Mouse (Mus musculus): ENCODE data around the gene Akap10.
"Not testable (repeated sequence)": the region's sequence is repeated elsewhere in the genome, so short reads cannot be mapped to it uniquely, and the experiment has no call there.

Gene Akap10

DNA sequence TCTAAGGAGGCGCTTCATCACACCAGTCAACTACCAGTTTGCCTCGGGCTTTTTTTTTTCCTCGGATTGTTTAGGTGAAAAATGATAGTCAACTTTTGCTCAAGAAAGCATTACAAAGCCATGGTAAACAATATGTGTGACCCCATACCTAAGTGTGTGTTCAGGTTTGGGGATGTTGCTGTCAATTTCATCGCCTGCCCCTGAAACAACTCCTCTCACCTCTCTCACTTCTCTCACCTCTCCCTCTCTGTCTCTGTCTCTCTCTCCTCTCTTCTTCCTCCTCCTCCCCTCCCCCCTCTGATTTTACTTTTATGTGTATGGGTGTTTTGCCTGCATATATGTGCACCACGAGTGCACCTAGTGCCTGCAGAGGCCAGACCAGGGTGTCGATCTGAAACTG is 74.5 kb downstream of the Akap10 start:
- TF ChIP-seq NANOG (IDR thresholded peaks at IDR 0.05; ENCODE audit: borderline replicate concordance, low read length) = no peak
- TF ChIP-seq POU5F1 (IDR thresholded peaks at IDR 0.05; ENCODE audit: borderline replicate concordance, low read length) = no peak
- no peak for TF ChIP-seq CTCF (conservative IDR thresholded peaks at IDR 0.05; ENCODE audit: low read length)
- peak overlapping the region; percentile 95 for H3K4me3 ChIP-seq (replicated peaks; ENCODE audit: low read length)
- peaks cover 10% of the 10 kb centered on the region for H3K4me1 ChIP-seq (replicated peaks; ENCODE audit: low read depth, low read length)
- H3K27me3 ChIP-seq (ENCODE audit: insufficient read depth, low read length) = peaks cover 30% of the 10 kb centered on the region
- no peaks in the 10 kb centered on the region for H3K9me3 ChIP-seq (ENCODE audit: low read length)
- H3K36me3 ChIP-seq (ENCODE audit: insufficient read depth, low read length) = no peaks in the 10 kb centered on the region

DNA sequence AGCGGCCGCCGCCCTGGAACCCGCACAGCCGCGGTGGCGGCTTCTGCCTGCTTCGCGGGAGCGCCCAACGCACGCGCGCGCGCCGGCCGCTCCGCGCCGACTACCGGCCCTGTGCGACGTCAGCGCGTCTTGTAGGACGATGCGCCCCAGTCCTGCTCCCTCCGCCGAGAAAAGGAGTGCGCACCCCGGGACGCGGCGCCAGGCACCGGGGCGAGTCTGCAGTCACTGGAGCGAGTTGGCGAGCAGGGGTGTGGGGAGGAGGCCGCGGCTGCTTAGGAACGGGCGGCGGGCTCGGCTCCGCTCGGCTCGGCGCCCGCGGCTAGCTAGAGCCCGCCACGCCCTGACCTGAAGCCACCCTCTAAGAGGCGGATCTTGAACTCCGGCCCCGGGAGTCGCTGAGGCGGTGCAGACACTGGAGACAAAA is 75.1 kb downstream of the Akap10 start, which contains the start of gene Ulk2:
Gene Ulk2 (minus strand): TSS at position 86 of the 424 bp plus-strand sequence.
- Histone ChIP-seq H3K27me3 (ENCODE audit: insufficient read depth, low read length) (peaks cover 30% of the 10 kb centered on the region), H3K4me3 (replicated peaks; ENCODE audit: low read length) (peak within 1 kb of the TSS; percentile 95), H3K4me1 (replicated peaks; ENCODE audit: low read depth, low read length) (peaks cover 10% of the 10 kb centered on the region), H3K9me3 (ENCODE audit: low read length) (no peaks in the 10 kb centered on the region), H3K36me3 (ENCODE audit: insufficient read depth, low read length) (no peaks in the 10 kb centered on the region)
- TF ChIP-seq POU5F1 (IDR thresholded peaks at IDR 0.05; ENCODE audit: borderline replicate concordance, low read length) (no peak), NANOG (IDR thresholded peaks at IDR 0.05; ENCODE audit: borderline replicate concordance, low read length) (no peak), CTCF (conservative IDR thresholded peaks at IDR 0.05; ENCODE audit: low read length) (no peak)

- Histone ChIP-seq H3K4me1 (replicated peaks; ENCODE audit: low read depth, low read length) (peaks cover 10% of the 10 kb centered on the region), H3K27me3 (ENCODE audit: insufficient read depth, low read length) (peaks cover 30% of the 10 kb centered on the region), H3K9me3 (ENCODE audit: low read length) (no peaks in the 10 kb centered on the region), H3K4me3 (replicated peaks; ENCODE audit: low read length) (peak overlapping the region; percentile 95), H3K36me3 (ENCODE audit: insufficient read depth, low read length) (no peaks in the 10 kb centered on the region)
- TF ChIP-seq CTCF (conservative IDR thresholded peaks at IDR 0.05; ENCODE audit: low read length) = no peak
- no peak for TF ChIP-seq POU5F1 (IDR thresholded peaks at IDR 0.05; ENCODE audit: borderline replicate concordance, low read length)
- TF ChIP-seq NANOG (IDR thresholded peaks at IDR 0.05; ENCODE audit: borderline replicate concordance, low read length) = no peak
Observed at GRCm38 (mm10) chr11:61854211-61854987, 75.7 kb downstream of the Akap10 start.

DNA sequence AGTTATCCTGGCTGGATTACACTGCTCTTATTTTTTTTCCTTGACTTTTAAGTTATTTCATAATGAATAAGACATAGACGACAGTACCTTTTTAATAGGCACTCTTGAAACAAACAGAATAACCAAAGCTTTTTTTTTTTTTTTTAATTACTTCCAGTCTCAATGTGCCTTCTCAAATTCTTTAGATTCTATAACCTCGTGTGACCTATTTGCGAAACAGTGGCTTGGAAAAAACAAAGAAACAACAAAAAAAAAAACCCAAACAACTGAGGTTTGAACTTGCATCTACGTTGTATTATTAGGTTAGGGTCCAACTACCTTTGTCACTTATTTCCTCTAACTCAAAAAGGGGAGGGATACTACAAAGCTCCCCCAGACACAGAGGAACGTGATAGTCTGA is 76.4 kb downstream of the Akap10 start:
- no peaks in the 10 kb centered on the region for H3K9me3 ChIP-seq (ENCODE audit: low read length)
- H3K27me3 ChIP-seq (ENCODE audit: insufficient read depth, low read length) = peaks cover 30% of the 10 kb centered on the region
- peaks cover 4% of the 10 kb centered on the region; the same call in 1 of the 2 replicates for H3K4me1 ChIP-seq (replicated peaks; ENCODE audit: low read depth, low read length)
- TF ChIP-seq NANOG (IDR thresholded peaks at IDR 0.05; ENCODE audit: borderline replicate concordance, low read length) (no peak), CTCF (conservative IDR thresholded peaks at IDR 0.05; ENCODE audit: low read length) (no peak), POU5F1 (IDR thresholded peaks at IDR 0.05; ENCODE audit: borderline replicate concordance, low read length) (no peak)
- no peaks in the 10 kb centered on the region for H3K36me3 ChIP-seq (ENCODE audit: insufficient read depth, low read length)
- H3K4me3 ChIP-seq (replicated peaks; ENCODE audit: low read length) = peak overlapping the region; percentile 95

- Histone ChIP-seq H3K4me1 (replicated peaks; ENCODE audit: low read depth, low read length) (peaks cover 4% of the 10 kb centered on the region; the same call in 1 of the 2 replicates), H3K9me3 (ENCODE audit: low read length) (no peaks in the 10 kb centered on the region), H3K36me3 (ENCODE audit: insufficient read depth, low read length) (no peaks in the 10 kb centered on the region), H3K27me3 (ENCODE audit: insufficient read depth, low read length) (peaks cover 27% of the 10 kb centered on the region), H3K4me3 (replicated peaks; ENCODE audit: low read length) (no peak overlapping the region)
- TF ChIP-seq CTCF (conservative IDR thresholded peaks at IDR 0.05; ENCODE audit: low read length) = no peak
- TF ChIP-seq NANOG (IDR thresholded peaks at IDR 0.05; ENCODE audit: borderline replicate concordance, low read length) = no peak
- TF ChIP-seq POU5F1 (IDR thresholded peaks at IDR 0.05; ENCODE audit: borderline replicate concordance, low read length) = no peak
Observed at GRCm38 (mm10) chr11:61852916-61853315, 77.1 kb downstream of the Akap10 start.

DNA sequence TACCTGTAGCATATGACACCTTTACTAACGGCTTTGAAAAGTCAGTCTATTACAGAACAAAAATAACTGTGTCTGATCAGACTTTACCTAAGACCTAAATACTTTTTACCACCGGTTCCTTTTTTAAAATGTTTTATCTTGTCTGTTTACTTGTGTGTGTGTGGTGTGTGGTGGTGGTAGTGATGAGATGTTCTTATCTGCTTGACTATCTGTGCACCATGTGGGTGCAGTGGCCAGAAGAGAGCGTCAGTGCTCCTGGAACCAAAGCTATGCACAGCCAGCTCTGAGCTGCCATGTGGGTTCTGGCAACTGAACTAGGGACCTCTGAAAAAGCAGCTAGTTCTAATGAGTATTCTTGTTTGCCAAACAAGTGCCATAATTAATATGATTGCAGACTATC is 78.9 kb downstream of the Akap10 start:
- Histone ChIP-seq H3K9me3 (ENCODE audit: low read length) (no peaks in the 10 kb centered on the region), H3K27me3 (ENCODE audit: insufficient read depth, low read length) (peaks cover 18% of the 10 kb centered on the region), H3K36me3 (ENCODE audit: insufficient read depth, low read length) (no peaks in the 10 kb centered on the region), H3K4me1 (replicated peaks; ENCODE audit: low read depth, low read length) (peaks cover 4% of the 10 kb centered on the region; the same call in 1 of the 2 replicates), H3K4me3 (replicated peaks; ENCODE audit: low read length) (no peak overlapping the region)
- TF ChIP-seq CTCF (conservative IDR thresholded peaks at IDR 0.05; ENCODE audit: low read length) (no peak), POU5F1 (IDR thresholded peaks at IDR 0.05; ENCODE audit: borderline replicate concordance, low read length) (no peak), NANOG (IDR thresholded peaks at IDR 0.05; ENCODE audit: borderline replicate concordance, low read length) (no peak)

DNA sequence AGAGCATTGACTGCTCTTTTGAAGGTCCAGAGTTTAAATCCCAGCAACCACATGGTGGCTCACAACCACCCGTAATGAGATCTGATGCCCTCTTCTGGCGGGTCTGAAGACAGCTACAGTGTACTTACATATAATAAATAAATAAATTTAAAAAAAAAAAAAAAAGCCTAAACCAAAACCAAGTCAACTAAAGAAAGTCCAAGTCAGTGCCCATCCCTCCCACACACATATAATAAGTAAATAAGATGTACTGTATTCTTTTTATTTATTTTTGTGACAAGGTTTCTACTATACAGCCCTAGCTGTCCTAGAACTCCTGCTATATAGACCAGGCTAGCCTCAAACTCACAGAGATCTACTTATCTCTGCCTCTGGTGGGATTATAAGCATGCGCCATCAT is 89.4 kb downstream of the Akap10 start:
- H3K9me3 ChIP-seq (ENCODE audit: low read length); H3K36me3 ChIP-seq (ENCODE audit: insufficient read depth, low read length); H3K4me1 ChIP-seq (replicated peaks; ENCODE audit: low read depth, low read length); H3K4me3 ChIP-seq (replicated peaks; ENCODE audit: low read length); H3K27me3 ChIP-seq (ENCODE audit: insufficient read depth, low read length): not testable (repeated sequence)

DNA sequence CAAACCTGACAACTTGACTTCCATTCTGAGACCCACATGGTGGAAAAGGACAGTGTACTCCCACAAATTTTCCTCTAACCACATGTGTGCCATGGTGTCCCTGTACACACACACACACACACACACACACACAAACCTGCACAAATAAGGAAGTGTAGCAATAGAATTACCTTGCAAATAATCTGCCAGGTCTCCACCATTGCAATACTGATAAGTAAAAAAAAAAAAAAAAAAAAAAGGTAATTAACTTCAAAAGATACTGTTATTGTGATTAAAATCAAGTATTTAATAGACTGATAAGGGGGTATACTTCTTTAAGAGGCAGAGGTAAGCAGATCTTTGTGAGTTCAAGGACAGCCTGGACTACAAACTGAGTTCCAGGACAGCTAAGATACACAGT is 90.1 kb downstream of the Akap10 start:
- H3K27me3 ChIP-seq (ENCODE audit: insufficient read depth, low read length) = no peaks in the 10 kb centered on the region
- H3K4me1 ChIP-seq (replicated peaks; ENCODE audit: low read depth, low read length) = no peaks in the 10 kb centered on the region
- H3K36me3 ChIP-seq (ENCODE audit: insufficient read depth, low read length) = no peaks in the 10 kb centered on the region
- H3K9me3 ChIP-seq (ENCODE audit: low read length) = no peaks in the 10 kb centered on the region
- TF ChIP-seq CTCF (conservative IDR thresholded peaks at IDR 0.05; ENCODE audit: low read length) (no peak), POU5F1 (IDR thresholded peaks at IDR 0.05; ENCODE audit: borderline replicate concordance, low read length) (no peak), NANOG (IDR thresholded peaks at IDR 0.05; ENCODE audit: borderline replicate concordance, low read length) (no peak)
- H3K4me3 ChIP-seq (replicated peaks; ENCODE audit: low read length) = no peak overlapping the region

DNA sequence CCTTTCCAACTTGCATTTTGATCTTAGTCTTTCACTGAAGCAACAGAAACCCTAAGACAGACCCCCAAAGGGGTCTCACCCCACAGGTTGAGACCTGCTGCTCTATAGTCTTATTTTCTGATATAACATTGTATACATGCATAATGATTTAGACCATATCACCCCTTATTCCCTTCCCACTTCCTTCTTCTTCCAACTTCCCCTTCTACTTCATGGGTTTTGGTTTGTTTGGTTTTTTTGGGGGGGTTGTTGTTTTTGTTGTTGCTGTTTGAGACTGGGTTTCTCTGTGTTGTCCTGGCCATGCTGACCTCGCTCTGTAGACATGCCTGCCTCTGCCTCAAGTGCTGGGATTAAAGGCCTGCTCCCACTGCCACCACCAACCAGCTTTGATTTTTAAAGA is 90.9 kb downstream of the Akap10 start:
- Histone ChIP-seq H3K9me3 (ENCODE audit: low read length) (no peaks in the 10 kb centered on the region), H3K36me3 (ENCODE audit: insufficient read depth, low read length) (no peaks in the 10 kb centered on the region), H3K4me3 (replicated peaks; ENCODE audit: low read length) (no peak overlapping the region), H3K27me3 (ENCODE audit: insufficient read depth, low read length) (no peaks in the 10 kb centered on the region), H3K4me1 (replicated peaks; ENCODE audit: low read depth, low read length) (no peaks in the 10 kb centered on the region)
- TF ChIP-seq NANOG (IDR thresholded peaks at IDR 0.05; ENCODE audit: borderline replicate concordance, low read length) (no peak), CTCF (conservative IDR thresholded peaks at IDR 0.05; ENCODE audit: low read length) (no peak), POU5F1 (IDR thresholded peaks at IDR 0.05; ENCODE audit: borderline replicate concordance, low read length) (no peak)
